Comparison of ENCODE assay signal across 9 mouse cellular contexts in the genomic region with DNA sequence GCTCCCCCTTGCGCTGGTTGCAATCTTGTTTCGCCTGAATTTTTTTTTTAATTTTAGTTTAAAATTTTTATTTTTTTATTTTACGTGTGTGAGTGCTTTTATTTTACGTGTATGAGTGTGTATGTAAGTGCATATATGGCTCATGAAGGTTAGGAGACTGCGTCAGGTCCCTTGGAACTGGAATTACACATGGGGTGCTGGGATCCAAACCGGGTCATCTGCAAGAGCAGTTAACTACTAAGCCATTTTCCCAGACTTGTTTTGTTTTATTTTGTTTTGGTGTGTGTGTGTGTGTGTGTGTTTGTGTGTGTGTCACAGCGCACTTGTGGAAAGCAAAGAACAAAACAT. TPM values are rescaled to one million over a fixed set of nuclear protein-coding genes. Genes with fewer than 3 reads are reported as not detected.
DNase-seq lines count a peak whose midpoint lies in the region; ATAC-seq lines count a peak whose summit lies in the region.
"Had no signal": no experiment of that assay in that cellular context is flagged by ENCODE, and none has a peak within 500 bp of the region (broad histone marks: within the 10 kb centered on the region; RNA-seq: fewer than 3 reads in every experiment).

No protein-coding gene starts in this region.

- H3K9ac ChIP-seq in heart, embryonic 16.5 days (ENCODE audit: low read length) = peak overlapping the region; percentile 64
- peak overlapping the region; percentile 83 for H3K9ac ChIP-seq in hindbrain, embryonic 14.5 days
- peak overlapping the region; percentile 61; the same call in 1 of the 2 replicates for H3K9ac ChIP-seq in midbrain, embryonic 14.5 days (replicated peaks; ENCODE audit: low read length)

- no peak overlapping the region for H3K27ac ChIP-seq in heart, embryonic 16.5 days (ENCODE audit: low read length)
- peak overlapping the region; percentile 71; the same call in 1 of the 2 replicates for H3K27ac ChIP-seq in hindbrain, embryonic 14.5 days
- no peak overlapping the region; the same call in 1 of the 2 replicates for H3K27ac ChIP-seq in midbrain, embryonic 14.5 days (replicated peaks; ENCODE audit: low read depth, low read length)

- DNase-seq in heart, postnatal 14 days = no peak
- DNase-seq in NIH3T3 (ENCODE audit: low read depth) = peak; percentile 11
- DNase-seq in hindbrain, embryonic 14.5 days (ENCODE audit: low spot score) = no peak
- DNase-seq in midbrain, embryonic 14.5 days = peak; percentile 18
- no peak for DNase-seq in thymus, postnatal 14 days

- intact Hi-C loops in heart, postnatal 14 days (cut with DNase I) = no loop called here

- no peak for ATAC-seq in heart, embryonic 16.5 days (replicated peaks; ENCODE audit: extremely low read depth, insufficient read depth, low FRiP score)
- ATAC-seq in hindbrain, embryonic 14.5 days (ENCODE audit: low FRiP score) = no peak
- ATAC-seq in midbrain, embryonic 14.5 days (ENCODE audit: low FRiP score, low TSS enrichment) = peak; percentile 19; the same call in 1 of the 2 replicates
- ATAC-seq in CD4-positive, CD25-positive, alpha-beta regulatory T cell, adult 4 months = no peak
- no peak for ATAC-seq in erythroid progenitor cell, adult 5-6 weeks (replicated peaks; ENCODE audit: low FRiP score, poor library complexity, severe bottlenecking)

- H3K4me2 ChIP-seq in heart, embryonic 16.5 days (ENCODE audit: low read depth, low read length) = peak overlapping the region; percentile 88
- peak overlapping the region; percentile 75 for H3K4me2 ChIP-seq in hindbrain, embryonic 14.5 days (replicated peaks)
- H3K4me2 ChIP-seq in midbrain, embryonic 14.5 days (ENCODE audit: low read length) = peak overlapping the region; percentile 85

- H3K36me3 ChIP-seq in heart, embryonic 16.5 days (ENCODE audit: control insufficient read depth, insufficient read depth) = no peaks in the 10 kb centered on the region
- H3K36me3 ChIP-seq in hindbrain, embryonic 14.5 days (replicated peaks; ENCODE audit: control insufficient read depth, insufficient read depth) = no peaks in the 10 kb centered on the region
- 0 out of 2 replicates have a peak, but pooled peaks cover 2% of the 10 kb centered on the region for H3K36me3 ChIP-seq in midbrain, embryonic 14.5 days (ENCODE audit: control insufficient read depth, insufficient read depth, low read length)

- peak overlapping the region; percentile 76 for H3K4me3 ChIP-seq in heart, embryonic 16.5 days (ENCODE audit: low read length)
- peak overlapping the region; percentile 79 for H3K4me3 ChIP-seq in hindbrain, embryonic 14.5 days (replicated peaks; ENCODE audit: low read length)
- H3K4me3 ChIP-seq in midbrain, embryonic 14.5 days (replicated peaks; ENCODE audit: low read depth, low read length) = peak overlapping the region; percentile 58

- WGBS in heart, embryonic 16.5 days = 31% methylated on average over 7 of the region's 7 CpGs
- 39% methylated on average over 7 of the region's 7 CpGs for WGBS in hindbrain, embryonic 14.5 days
- WGBS in midbrain, embryonic 14.5 days = 39% methylated on average over 7 of the region's 7 CpGs

- peaks cover 17% of the 10 kb centered on the region for H3K4me1 ChIP-seq in heart, embryonic 16.5 days (ENCODE audit: control insufficient read depth, insufficient read depth, low read length)
- H3K4me1 ChIP-seq in hindbrain, embryonic 14.5 days (replicated peaks; ENCODE audit: control insufficient read depth, insufficient read depth, low read length) = peaks cover 13% of the 10 kb centered on the region
- H3K4me1 ChIP-seq in midbrain, embryonic 14.5 days (ENCODE audit: control insufficient read depth, insufficient read depth, low read length) = peaks cover 16% of the 10 kb centered on the region

- no peaks in the 10 kb centered on the region for H3K27me3 ChIP-seq in heart, embryonic 16.5 days (ENCODE audit: control insufficient read depth, insufficient read depth, low read length)
- no peaks in the 10 kb centered on the region for H3K27me3 ChIP-seq in hindbrain, embryonic 14.5 days (ENCODE audit: control insufficient read depth, insufficient read depth, low read length)
- H3K27me3 ChIP-seq in midbrain, embryonic 14.5 days (ENCODE audit: control insufficient read depth, insufficient read depth, low read length) = no peaks in the 10 kb centered on the region
- H3K27me3 ChIP-seq: Patski had no signal

- no peaks in the 10 kb centered on the region for H3K9me3 ChIP-seq in heart, embryonic 16.5 days (replicated peaks; ENCODE audit: control insufficient read depth, low read length)
- no peaks in the 10 kb centered on the region for H3K9me3 ChIP-seq in hindbrain, embryonic 14.5 days (ENCODE audit: control insufficient read depth, low read length)
- H3K9me3 ChIP-seq in midbrain, embryonic 14.5 days (ENCODE audit: control insufficient read depth, low read length) = no peaks in the 10 kb centered on the region

RNA-seq across cellular contexts. Expression of a gene that starts 0.4 kb away (rescaled TPM):
- 18.8 and 20.7 TPM in 2 replicates for polyA plus RNA-seq in heart, embryonic 16.5 days (2015; fragmentation: Nextera tagmentation; extraction: Ambion mirVana)
- total RNA-seq in heart, postnatal 14 days (2021) = 1 to 10 TPM; 5.1 to 6.0 TPM
- polyA plus RNA-seq in hindbrain, embryonic 14.5 days (2014; fragmentation: Nextera tagmentation; extraction: Ambion mirVana) = 43.1 and 44.4 TPM in 2 replicates
- 47.2 and 50.7 TPM in 2 replicates for polyA plus RNA-seq in midbrain, embryonic 14.5 days (2014; fragmentation: Nextera tagmentation; extraction: Ambion mirVana)
- polyA plus RNA-seq in CD4-positive, CD25-positive, alpha-beta regulatory T cell, adult 4 months (2017; shearing (Covaris generic)) = 10 to 100 TPM in 1 of 2 experiments, 1 to 10 TPM in 1; 9.0 to 12.2 TPM
- 48.6 and 55.5 TPM in 2 replicates for total RNA-seq in erythroid progenitor cell, adult 5-6 weeks (2015; ENCODE audit: low replicate concordance)
- total RNA-seq in erythroid progenitor cell, adult 5-6 weeks (2017; ENCODE audit: low replicate concordance) = 42.6 and 47.1 TPM in 2 replicates

RNA-seq across cellular contexts. Expression of a gene that starts 31.8 kb away (rescaled TPM):
- 32.9 and 34.6 TPM in 2 replicates for polyA plus RNA-seq in heart, embryonic 16.5 days (2015; fragmentation: Nextera tagmentation; extraction: Ambion mirVana)
- 10 to 100 TPM; 32.9 to 33.0 TPM for total RNA-seq in heart, postnatal 14 days (2021)
- polyA plus RNA-seq in hindbrain, embryonic 14.5 days (2014; fragmentation: Nextera tagmentation; extraction: Ambion mirVana) = 33.2 and 37.6 TPM in 2 replicates
- 30.3 and 36.2 TPM in 2 replicates for polyA plus RNA-seq in midbrain, embryonic 14.5 days (2014; fragmentation: Nextera tagmentation; extraction: Ambion mirVana)
- 1 to 10 TPM; 2.3 to 3.2 TPM for polyA plus RNA-seq in CD4-positive, CD25-positive, alpha-beta regulatory T cell, adult 4 months (2017; shearing (Covaris generic))
- total RNA-seq in erythroid progenitor cell, adult 5-6 weeks (2015; ENCODE audit: low replicate concordance) = 3.4 and 7.9 TPM in 2 replicates
- 2.8 and 13.2 TPM in 2 replicates for total RNA-seq in erythroid progenitor cell, adult 5-6 weeks (2017; ENCODE audit: low replicate concordance)

RNA-seq across cellular contexts. Expression of a gene that starts 31.9 kb away (rescaled TPM):
- polyA plus RNA-seq in heart, embryonic 16.5 days (2015; fragmentation: Nextera tagmentation; extraction: Ambion mirVana) = 182 and 185 TPM in 2 replicates
- total RNA-seq in heart, postnatal 14 days (2021) = 10 to 100 TPM; 64.8 to 66.0 TPM
- 10.0 and 12.2 TPM in 2 replicates for polyA plus RNA-seq in hindbrain, embryonic 14.5 days (2014; fragmentation: Nextera tagmentation; extraction: Ambion mirVana)
- 3.4 and 12.2 TPM in 2 replicates for polyA plus RNA-seq in midbrain, embryonic 14.5 days (2014; fragmentation: Nextera tagmentation; extraction: Ambion mirVana)
- 100 to 1,000 TPM; 259 to 323 TPM for polyA plus RNA-seq in CD4-positive, CD25-positive, alpha-beta regulatory T cell, adult 4 months (2017; shearing (Covaris generic))
- total RNA-seq in erythroid progenitor cell, adult 5-6 weeks (2015; ENCODE audit: low replicate concordance) = 133 TPM in 2 replicates
- total RNA-seq in erythroid progenitor cell, adult 5-6 weeks (2017; ENCODE audit: low replicate concordance) = 92.7 and 104 TPM in 2 replicates

Comparison
In these comparisons a context has a peak if more than half of its experiments do, and no peak if none do; other contexts are left out.
1. DNase-seq: peak in NIH3T3 (single experiment) and midbrain, embryonic 14.5 days (single experiment); none in heart, postnatal 14 days (0 of 2), hindbrain, embryonic 14.5 days (single experiment) and thymus, postnatal 14 days (single experiment).
2. RNA of a gene that starts 31.9 kb away (polyA plus RNA-seq): 259 to 323 TPM in CD4-positive, CD25-positive, alpha-beta regulatory T cell, adult 4 months and 182 to 185 TPM in heart, embryonic 16.5 days; 3.4 to 12.2 TPM in midbrain, embryonic 14.5 days and 10.0 to 12.2 TPM in hindbrain, embryonic 14.5 days; every median in the first group is over 10 times any median in the second.
3. Peak in every context shown above with its lines, with median percentiles within 50 percentile points of each other: H3K4me2 ChIP-seq, H3K4me3 ChIP-seq and H3K9ac ChIP-seq.